In genomic region chr17:44772576-44772975, GRCm38 (mm10) we compare ENCODE assay signal across 16 mouse cellular contexts.
"Had no signal": no experiment of that assay in that cellular context is flagged by ENCODE, and none has a peak within 500 bp of the region (broad histone marks: within the 10 kb centered on the region; RNA-seq: fewer than 3 reads in every experiment).

No protein-coding gene starts in this region.

- H3K27ac ChIP-seq: liver, embryonic 15.5 days; lung, embryonic 15.5 days; midbrain, embryonic 13.5 days; midbrain, embryonic 15.5 days; neural tube, embryonic 12.5 days; stomach, embryonic 15.5 days; stomach, postnatal 0 days had no signal

- H3K4me1 ChIP-seq: lung, embryonic 15.5 days; midbrain, embryonic 13.5 days; midbrain, embryonic 15.5 days; neural tube, embryonic 12.5 days; stomach, embryonic 15.5 days had no signal

- DNase-seq: liver, postnatal 0 days; lung, adult 2 months; lung, postnatal 10 days; lung, postnatal 4 days; right cerebral cortex, postnatal 14 days; thymus, adult 2 months; thymus, postnatal 25 days; thymus, postnatal 4 days had no signal

- H3K4me3 ChIP-seq: liver, embryonic 15.5 days; lung, embryonic 15.5 days; megakaryocyte, embryonic 14.5 days; midbrain, embryonic 13.5 days; midbrain, embryonic 15.5 days; neural tube, embryonic 12.5 days; stomach, embryonic 15.5 days had no signal
